Mouse (Mus musculus) layer of hippocampus, adult 11-12 months (tissue): ENCODE data around the gene Rbsn.

Experiments used
- DNase-seq: peaks from one replicate; pipeline ENCODE4 v3.0.0; 2022; ENCODE audit warnings: low spot score

The Rbsn gene

DNA sequence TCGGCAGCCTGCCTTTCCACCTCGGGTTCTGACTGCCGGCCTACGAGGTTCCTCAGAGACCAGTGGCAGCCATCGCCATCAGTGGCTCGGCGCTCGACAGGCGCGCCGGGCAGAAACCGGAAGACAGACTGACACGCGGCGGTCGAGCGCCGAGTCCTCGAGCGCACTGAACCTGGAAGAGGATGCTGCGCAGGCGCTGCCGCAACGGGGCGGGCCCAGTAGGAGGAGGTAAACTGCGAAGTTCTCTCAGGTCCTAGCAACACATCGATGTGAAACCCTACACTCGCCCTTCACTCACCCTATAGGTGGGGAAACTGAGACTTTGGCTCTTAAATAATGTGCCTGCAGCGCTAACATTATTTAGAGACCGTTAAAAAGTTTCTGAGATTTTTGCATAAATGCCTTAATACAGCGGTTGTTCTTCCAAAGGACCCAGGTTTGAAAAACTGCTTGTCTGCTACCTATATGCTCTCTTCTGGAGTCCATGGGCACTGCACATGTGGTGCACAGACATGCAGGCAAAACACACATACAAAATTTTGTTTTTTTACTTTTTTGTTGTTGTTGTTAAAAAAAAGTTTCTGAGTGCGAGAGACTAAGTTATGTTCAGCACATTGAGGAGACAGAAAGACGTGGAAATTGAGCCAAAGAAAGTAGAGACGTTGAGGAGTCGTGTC, at the start of gene Rbsn:
Gene Rbsn, minus strand, starts transcription at position 153 of the 677 bp plus-strand sequence.
- DNase-seq = peak; percentile 91

DNA sequence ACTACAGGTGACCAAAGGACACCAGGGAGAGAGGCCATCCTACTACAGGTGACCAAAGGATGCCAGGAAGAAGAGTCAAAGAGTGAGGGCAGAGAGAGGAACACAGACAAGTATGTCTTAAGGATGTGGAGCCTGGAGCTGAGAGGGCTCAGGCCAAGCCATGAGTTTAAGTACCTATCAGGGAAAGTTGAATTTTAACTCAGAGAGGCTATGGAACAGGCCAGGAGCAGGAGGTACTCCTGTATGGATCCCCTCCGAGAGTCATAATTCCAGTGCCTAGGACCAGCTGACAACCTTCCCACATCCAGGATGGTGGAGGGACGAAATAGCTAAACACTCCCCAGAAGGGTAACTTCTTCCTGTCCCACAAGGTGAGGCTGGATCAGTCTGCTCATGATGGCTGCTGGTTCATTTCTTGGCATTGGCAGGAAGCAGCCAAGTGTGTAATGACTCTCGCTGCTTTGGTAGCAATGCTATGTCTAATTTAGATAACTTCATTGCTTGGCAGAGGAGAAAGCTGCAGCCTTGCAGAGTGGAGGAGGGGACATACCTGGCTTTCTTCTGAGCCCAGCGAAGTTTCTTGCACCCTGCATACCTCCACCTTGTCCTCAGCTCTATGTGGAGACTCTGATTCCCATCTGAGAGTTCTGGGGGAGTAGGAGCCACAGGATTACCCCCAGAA, 46.6 kb upstream of the Rbsn start:
- DNase-seq = no peak

DNA sequence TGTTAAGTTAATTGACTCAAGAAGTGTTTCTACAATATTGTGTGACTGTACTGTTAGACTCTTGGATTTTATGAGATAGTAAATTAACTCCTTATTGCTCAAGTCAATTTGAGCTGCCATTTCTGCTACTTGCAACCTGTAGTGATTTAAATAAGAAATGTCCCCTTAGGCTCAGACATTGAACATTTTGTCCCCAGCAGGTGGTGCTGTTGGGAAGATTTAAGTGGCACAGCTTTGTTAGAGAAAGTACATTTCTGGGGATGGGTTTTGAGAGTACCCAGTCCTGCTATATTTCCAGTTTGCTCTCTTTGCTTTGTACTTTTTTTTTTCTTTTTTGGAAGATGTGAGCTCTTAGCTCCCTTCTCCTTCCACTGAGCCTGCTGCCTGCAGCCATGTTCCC, 40.6 kb upstream of the Rbsn start:
- DNase-seq = no peak

DNA sequence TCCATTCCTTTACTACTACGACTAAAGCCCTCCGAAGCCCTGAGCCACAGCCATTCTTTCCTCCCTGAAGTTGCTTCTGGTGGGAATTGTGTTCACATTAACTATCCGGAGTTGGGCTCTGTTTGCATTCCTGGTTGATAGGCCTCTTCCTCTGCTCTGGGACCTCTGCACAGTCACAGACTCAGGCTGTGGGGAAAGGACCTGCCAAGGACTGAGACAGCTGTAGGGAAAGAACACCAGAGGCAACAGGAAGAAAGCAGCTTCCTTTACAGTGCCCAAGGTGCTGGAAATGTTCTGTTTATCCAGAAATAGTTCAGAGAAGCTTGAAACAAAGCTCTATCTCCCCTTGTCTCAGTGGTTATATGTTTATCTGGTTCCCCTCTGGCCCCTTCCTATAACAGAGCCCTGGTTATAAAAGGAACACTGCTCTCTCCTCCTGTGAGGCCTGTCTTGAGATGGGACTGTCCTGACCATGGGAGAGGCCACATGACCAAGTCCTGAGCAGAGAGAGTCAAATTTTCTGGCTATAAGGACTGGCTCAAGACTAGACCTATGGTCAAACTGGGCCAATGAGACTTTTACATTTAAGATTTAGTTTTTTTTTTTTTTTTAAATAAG, 38.6 kb upstream of the Rbsn start:
- no peak for DNase-seq

DNA sequence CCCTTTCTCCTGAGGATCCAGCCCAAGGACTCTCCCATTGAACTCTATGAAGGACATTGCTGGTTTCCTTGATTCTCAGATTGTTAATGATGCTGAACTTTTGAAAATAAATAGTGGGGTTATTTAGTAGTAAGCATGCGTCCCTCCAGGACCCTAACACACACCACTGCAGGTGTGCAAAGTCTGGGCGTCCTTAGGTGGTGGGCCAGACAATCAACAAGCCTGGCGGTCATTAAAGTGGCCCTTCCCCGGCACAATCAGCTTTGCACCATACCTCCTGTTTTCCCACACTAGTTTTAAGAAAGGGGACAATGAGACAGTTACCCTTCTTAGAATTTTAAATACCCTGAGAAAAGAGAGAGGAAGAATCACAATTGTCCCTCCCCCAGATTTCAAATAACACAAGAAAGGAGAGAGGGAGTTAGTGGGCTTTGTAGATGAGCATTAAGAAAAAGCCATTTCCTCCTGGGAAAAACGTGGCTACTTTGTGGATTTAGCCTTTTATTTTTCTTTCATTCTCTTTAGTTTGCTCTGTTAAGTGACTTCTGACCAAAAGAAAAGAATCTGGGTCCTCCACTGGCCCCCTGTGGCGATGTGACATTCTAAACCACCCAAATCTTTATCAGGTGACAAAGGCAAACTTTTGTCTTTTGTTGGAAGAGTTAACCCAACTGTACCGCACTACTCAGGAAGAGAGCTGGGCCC, 32.6 kb upstream of the Rbsn start:
- DNase-seq = no peak

DNA sequence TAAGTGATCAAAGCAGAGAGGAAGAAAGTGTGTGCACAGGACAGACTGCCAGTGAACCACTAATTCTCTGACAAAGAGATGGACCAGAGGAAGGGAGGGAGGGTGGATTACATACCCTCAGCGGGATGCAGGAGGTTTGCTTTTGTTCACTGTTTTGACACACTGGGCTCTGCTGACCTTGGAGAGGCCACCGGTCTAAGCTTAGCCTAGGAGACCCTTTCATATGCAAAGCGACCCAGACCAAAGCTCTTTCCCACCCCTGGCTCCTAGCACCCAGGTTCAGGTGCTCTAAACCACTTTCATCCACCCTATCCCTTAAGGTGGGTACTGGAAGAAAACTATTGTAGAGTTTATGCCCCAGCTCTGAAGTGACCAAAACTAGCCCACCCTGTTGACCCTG, 31.6 kb upstream of the Rbsn start:
- no peak for DNase-seq

DNA sequence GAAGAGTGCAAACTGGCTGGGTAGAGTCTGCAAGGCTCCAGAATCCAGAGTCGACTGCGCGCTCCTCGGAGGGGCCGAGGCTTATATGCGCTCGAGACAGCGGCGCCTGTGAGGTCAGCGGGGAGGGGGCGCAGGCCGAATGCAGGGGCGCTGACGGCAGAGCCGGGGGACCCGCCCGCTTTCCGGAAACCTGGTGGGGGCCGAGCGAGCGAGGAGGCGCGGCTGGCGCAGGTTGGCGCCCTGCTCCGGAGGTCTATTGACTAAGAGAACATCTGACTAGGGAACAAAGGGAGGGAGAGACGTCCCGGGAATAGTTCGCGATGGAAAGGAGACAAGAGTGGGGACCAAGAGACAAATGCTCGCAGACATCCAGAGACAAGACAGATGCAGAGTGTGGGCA, 29.9 kb upstream of the Rbsn start, which contains the start of gene Trh:
Gene Trh, minus strand, starts transcription at position 60 of the 400 bp plus-strand sequence.
- DNase-seq = no peak

DNA sequence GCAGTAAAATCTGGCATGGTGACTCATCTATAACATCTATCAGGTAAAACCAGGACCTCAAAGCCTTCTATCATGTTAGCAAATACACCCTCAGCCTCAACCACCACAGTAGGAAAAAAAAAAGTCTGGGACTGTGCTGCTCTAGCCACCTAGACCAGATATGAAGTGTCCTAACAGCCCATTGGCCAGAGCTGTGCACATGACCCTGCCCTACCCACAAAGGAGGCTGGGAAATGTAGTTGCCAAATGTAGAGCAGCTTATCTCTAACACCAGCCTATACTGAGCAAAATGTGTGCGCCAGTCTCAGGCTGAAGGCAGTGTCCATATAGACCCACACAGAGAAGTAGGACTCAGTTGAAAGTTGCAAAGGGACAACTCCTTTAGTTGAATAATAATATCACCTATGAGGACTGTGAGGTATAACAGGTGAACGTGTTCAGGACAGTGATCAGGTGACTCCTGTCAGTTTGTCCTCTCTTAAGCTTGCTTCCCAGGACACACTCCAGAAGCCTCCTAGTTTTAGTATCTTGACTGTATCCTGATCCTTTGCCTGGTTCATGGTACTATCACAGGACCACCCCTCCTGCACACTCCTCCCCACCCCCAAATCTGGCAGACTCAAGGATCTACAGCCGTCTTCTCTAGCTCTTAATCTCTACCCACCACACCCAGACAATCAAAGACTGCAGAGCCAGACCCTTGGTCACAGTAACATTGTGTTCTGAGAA, 26.6 kb upstream of the Rbsn start:
- DNase-seq = peak; percentile 50

DNA sequence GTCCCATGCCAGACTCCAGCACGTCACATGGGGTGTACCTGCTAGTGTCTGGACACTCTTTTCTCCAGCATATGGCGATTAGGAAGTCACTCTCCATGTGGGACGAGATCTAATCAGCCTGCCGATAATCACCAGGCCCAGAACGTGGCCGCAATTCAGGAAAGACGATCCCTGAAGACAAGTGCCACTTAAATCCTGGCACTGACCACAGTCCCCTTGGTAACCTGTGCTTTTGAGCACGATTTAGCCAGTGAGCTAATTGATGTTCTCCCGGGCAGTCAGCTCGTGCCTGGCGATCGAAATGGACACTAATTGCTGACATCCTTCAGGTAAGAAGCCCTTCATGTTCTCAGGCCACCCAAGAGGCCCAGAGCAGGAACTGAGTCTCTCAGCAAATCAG, 20.3 kb upstream of the Rbsn start:
- no peak for DNase-seq

DNA sequence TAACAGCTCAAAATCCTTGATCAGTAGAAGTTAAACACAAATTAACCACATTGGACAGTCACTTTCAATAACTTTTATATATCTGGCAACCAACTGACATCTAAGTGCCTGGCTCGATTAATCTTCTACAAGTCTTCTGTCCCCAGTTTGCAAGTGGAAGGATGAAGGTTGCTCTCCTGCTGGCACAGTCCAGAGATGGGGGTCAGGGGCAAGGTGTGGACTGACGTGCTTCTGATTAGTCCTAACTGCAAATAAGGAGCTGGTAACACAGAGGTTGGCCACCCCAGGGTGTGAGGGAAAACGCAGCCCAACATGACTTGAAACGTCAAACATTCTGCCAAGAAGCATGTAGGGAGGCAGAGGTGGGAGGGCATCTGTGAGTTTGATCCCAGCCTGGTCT, 17.0 kb upstream of the Rbsn start:
- DNase-seq = no peak

DNA sequence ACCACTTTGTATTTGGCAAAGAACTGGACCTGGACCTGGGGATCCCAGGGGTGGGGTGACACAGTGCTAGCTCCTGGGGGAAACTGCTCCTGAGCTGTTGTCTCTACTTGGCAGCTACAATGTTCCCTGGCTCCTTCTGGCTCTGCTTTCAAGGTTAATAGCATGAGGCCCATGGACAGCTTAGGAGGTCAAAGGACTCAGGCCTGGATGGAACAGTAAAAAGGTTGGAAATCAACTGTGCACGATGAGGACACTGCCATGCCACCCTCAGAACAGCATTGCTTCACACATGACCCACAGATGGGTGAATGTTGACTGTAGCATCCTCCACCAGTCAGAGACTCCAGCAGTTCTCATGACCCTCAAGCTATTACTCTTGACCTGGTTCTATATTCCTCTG, 16.6 kb upstream of the Rbsn start:
- DNase-seq = no peak

DNA sequence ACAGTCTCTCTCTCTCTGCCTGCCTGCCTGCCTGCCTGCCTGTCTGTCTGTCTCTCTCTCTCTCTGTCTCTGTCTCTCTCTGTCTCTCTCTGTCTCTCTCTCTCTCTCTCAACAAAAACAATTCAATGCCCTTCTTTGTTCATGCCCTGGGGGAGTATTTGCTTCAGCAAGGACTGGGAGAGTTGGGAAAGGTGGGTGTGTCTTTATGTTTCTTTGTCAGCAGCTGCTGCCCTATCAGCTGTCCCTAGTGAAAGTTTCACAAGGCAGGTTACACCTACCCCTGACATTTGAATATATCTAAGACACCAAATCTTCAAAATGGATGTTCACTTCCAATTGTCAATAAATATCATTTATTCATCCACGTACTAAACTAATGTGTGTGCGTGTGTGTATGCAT, 14.9 kb upstream of the Rbsn start:
- no peak for DNase-seq

DNA sequence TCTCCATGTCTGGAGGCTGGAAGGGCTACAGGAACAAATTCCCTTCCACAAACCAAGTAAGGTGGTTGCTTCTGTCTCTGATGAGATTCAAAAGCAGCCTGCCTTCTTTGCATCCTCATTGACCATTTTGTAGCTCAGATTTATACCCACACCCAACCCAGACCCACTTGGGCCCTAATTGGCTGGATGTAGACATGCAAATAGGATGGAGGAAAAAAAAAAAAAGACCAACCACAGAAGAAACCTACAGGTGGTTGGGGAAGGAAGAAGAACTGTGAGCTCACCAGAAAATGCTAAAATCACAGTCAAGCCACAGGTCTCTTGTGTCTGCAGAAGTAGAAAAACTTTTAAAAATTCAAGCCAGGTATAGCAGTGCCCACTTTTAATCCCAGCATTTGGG, 14.4 kb upstream of the Rbsn start:
- DNase-seq = no peak

DNA sequence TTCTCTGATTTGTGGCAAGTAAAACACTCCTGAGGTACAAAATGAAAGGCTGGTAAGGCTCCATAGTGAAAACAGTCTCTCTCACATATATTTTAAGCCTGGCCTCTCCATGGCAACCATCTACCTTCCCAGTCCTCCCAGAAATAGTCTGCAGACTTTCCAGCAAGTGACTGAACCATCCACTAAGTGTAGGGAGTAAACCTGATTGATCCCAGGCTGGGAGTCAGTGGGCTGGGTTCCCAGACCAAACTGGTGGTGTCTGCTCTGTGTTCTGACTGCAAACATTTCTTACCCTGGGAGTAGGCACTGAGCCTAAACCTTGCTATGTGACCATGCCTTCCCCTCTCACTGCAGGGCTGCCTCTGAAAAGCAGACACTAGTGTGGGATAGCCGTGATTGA, 10.3 kb upstream of the Rbsn start:
- no peak for DNase-seq

DNA sequence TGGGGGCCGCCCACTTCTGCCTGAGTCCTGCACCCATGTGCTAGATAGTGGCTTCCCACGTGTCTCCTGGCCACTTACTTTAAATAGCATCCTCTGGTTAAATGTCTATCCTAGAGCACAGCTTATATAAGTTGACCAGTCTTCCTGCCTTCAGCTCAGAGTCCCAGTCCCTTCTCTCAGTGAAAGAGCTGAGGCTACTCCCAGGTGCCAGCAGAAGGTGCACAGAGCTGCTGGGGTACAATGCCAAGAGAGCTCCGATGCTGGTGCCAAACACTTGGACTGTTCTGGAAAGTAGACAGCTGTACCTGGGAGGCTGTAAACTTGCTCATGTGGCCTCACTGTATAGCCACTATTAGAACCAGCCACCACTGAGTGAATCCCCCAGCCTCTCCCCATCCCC, 7.3 kb upstream of the Rbsn start:
- DNase-seq = no peak

DNA sequence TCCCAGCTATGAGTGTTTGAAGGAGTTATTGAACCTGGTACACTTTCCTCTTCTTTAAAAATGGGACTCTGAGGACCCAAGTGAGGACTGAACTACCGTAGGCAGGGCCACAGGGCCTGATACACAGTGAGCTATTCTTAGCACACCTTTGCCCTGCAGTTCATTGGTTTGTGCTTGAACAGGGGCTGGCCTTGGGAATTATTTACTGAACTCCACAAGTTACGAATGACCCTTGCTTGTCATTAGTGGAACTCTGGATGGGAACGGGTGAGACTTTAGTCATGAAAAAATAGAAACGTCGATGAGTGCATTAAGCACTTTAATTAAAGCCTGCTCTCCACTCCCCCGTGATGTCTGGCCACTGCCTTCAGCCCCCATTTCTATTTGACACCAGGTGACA, 6.9 kb upstream of the Rbsn start:
- DNase-seq = no peak

DNA sequence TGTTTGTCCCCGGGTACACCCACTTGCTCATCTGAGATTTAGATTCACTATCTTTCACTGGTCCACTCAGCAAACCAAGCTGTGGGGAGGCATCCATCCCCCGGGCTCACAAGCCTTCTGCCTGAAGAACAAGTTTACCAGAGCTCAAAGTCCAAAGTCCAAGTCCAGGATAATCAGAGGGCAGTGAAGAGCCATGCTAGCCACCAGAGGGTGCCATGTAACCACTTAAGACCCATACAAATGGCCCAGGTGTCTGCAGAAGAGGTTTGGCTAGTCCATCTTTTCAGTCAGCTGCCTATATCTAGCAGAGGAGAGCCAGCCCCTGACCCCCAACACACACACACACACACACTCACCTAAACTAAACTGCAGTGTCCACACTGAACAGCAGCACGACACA, 4.7 kb upstream of the Rbsn start:
- peak; percentile 44 for DNase-seq

DNA sequence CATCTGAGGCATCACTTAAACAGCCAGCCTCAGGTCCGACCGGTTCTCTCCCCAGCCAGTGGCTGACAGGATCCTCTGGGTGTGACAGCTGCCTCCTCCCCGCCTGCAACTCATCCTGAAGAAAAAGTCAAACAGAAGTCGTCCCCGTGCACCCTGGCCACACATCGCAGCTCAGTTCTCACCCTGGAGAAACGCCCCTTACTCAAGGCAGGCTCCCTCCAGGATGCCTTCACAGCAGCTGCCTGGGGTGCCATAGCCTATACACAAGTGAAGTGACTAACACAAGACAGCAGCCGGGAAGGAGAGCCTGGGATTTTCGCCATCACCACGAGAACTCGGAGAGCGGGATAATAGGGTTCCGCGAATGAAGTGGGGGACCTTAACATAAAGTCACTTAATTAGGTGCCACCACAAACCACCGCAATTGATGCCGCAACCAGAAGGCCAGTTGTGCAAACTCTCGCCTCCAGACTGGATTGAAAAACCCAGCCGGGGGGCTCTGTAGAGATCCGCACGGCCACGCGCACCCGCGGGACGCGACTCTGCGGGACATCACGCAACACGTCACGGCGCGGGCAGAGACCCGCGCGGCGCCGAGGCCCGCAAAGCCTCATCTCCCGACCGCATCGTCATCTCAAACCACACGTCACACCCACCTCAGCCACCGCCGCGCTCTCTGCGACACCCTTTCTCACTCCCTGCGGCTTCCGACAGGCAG, 511 bp downstream of the Rbsn start:
- no peak for DNase-seq

DNA sequence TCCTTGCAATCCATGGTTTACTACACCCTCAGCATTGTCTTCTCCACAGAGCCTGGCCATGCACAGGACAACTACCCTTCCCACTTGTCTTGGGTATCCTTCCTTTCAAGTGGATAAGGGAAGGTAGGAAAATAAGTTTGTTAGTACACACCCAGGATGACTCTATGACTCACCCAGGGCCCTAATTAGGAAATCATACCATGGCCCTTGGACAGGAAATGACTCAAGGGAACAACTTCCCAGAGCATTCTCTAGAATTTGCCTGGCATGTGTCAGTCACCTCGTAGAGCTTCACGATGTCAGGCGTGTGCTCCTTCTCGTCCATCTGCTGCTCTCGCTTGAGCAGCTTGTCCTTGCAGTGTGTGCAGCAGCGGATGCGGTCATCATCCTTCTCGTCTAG, 15.3 kb downstream of the Rbsn start:
- DNase-seq = no peak

DNA sequence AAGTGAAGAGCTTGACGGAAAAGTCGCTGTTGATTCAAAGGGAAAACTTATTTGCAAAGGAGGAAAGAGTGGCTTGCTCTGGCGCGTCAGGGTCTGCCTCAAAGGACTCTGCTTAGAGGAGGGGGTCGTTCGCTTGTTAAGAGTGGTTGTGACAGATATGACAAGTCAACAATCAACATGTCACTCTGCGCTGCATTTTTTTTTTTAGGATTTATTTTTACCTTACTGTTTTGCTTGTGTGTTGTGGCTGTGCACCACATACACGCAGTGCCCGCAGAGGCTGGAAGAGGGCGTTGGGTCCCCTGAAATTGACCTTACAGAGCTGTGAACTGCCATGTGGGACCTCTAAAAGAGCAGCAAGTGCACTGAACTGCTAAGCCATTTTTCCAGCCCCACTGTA, 30.5 kb downstream of the Rbsn start:
- DNase-seq = no peak

DNA sequence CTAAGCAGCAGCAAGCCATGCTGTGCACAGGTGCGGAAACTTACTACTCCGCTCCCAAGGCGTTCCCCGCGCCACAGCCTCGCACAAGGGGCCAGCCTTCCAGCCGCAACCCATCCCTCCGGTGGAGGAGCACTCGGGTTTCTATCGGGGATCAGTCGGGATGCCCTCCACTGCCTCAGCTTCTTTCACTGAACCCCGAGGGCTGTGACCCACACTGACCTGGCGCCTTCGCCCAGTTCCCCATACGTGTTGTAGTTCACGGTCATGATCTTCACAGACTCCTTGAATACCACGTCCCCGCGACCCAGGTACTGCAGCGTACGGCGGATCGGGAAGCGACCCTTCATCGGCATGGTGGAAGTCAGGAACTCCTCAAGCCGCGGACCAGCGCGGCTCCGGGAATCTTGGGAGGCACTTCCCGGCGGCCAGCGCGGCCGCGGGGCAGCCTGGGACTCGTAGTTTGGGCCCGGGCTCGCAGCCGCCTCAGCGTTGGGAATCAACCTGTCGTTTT, 31.0 kb downstream of the Rbsn start, which contains the start of gene Mrps25:
Gene Mrps25, minus strand, starts transcription at position 413 of the 511 bp plus-strand sequence.
- DNase-seq = peak; percentile 75
